Mouse (Mus musculus) intestine, postnatal 0 days (tissue): ENCODE data around the gene Cdk12. TPM values are rescaled to one million over a fixed set of nuclear protein-coding genes. Genes with fewer than 3 reads are reported as not detected.
A peak's percentile ranks its signal among the peaks of the same experiment; 100 is the strongest.

Source experiments
- ATAC-seq: fragments of 200-750 bp; cut with Nextera tagmentation; 2 replicates; pipeline ENCODE4 v1.8.0; 2017; ENCODE audit warnings: mild to moderate bottlenecking, moderate TSS enrichment, moderate library complexity
- H3K27ac ChIP-seq: fragments of 300-500 bp; sonication (generic); 2 replicates; pipeline ENCODE4 v1.5.1; 2014; ENCODE audit warnings: mild to moderate bottlenecking, low read depth, low read length, moderate library complexity
- H3K27me3 ChIP-seq: fragments of 300-500 bp; sonication (generic); replicated peaks from 2 replicates; pipeline ENCODE4 v1.6.1; 2014; ENCODE audit warnings: low read length, mixed read lengths; ENCODE audit not compliant: control insufficient read depth, insufficient read depth
- H3K36me3 ChIP-seq: fragments of 300-500 bp; sonication (generic); 2 replicates; pipeline ENCODE4 v1.6.1; 2014; ENCODE audit warnings: mild to moderate bottlenecking, moderate library complexity; ENCODE audit not compliant: control insufficient read depth, insufficient read depth
- H3K4me1 ChIP-seq: fragments of 300-500 bp; sonication (generic); replicated peaks from 2 replicates; pipeline ENCODE4 v1.6.1; 2014; ENCODE audit warnings: antibody characterized with exemption, low read length, mixed read lengths; ENCODE audit not compliant: control insufficient read depth, insufficient read depth
- H3K4me2 ChIP-seq: fragments of 300-500 bp; sonication (generic); replicated peaks from 2 replicates; pipeline ENCODE4 v1.6.1; 2014; ENCODE audit warnings: low read depth, mild to moderate bottlenecking, moderate library complexity
- H3K4me3 ChIP-seq: fragments of 300-500 bp; sonication (generic); 2 replicates; pipeline ENCODE4 v1.5.1; 2014; ENCODE audit warnings: low read depth, low read length
- H3K9ac ChIP-seq: fragments of 300-500 bp; sonication (generic); 2 replicates; pipeline ENCODE4 v1.6.1; 2014; ENCODE audit warnings: mild to moderate bottlenecking, low read depth, low read length
- H3K9me3 ChIP-seq: fragments of 300-500 bp; sonication (generic); 2 replicates; pipeline ENCODE4 v1.6.1; 2016; ENCODE audit warnings: mixed run types; ENCODE audit not compliant: control insufficient read depth
- CTCF ChIP-seq: sonication (generic); IDR thresholded peaks from 2 replicates; pipeline ENCODE4 v1.5.1; 2016; ENCODE audit warnings: low read depth, mild to moderate bottlenecking, control low read depth, antibody characterized with exemption, moderate library complexity
- WGBS: fragments of 180-500 bp; shearing (Covaris S2); extraction: QIAGEN DNeasy Blood & Tissue Kit; methylation state at CpG from one replicate; pipeline ENCODE4 v1.1.7; 2014; 5-methylcytosine and 5-hydroxymethylcytosine counted together
- polyA plus RNA-seq: library from polyadenylated mRNA; unstranded; fragments of >200 nt; fragmentation: Nextera tagmentation; extraction: Ambion mirVana; gene quantifications from 2 replicates; pipeline ENCODE4 v1.2.1, GENCODE M21; 2015

Gene Cdk12
- polyA plus RNA-seq, 1 experiment from 2014 or later, result 4.9 TPM

GRCm38 (mm10) chr11:98244415-98244814, 41.6 kb downstream of the Cdk12 start:
- H3K27me3 ChIP-seq, result no peaks in the 10 kb centered on the region
- no peaks in the 10 kb centered on the region for H3K9me3 ChIP-seq
- H3K36me3 ChIP-seq, result peaks cover 42% of the 10 kb centered on the region
- H3K4me1 ChIP-seq, result no peaks in the 10 kb centered on the region
- no peak for ATAC-seq
- H3K27ac ChIP-seq, result no peak overlapping the region
- WGBS, result 94% methylated on average over 3 of the region's 3 CpGs
- no peak overlapping the region for H3K4me3 ChIP-seq
- H3K4me2 ChIP-seq, result no peak overlapping the region
- no peak for TF ChIP-seq CTCF
- no peak overlapping the region for H3K9ac ChIP-seq

- TF ChIP-seq CTCF, result peak; percentile 48
- WGBS, result 74% methylated on average over 1 of the region's 1 CpGs
- Histone ChIP-seq H3K9ac (no peak overlapping the region), H3K4me3 (no peak overlapping the region), H3K27ac (no peak overlapping the region), H3K27me3 (no peaks in the 10 kb centered on the region), H3K9me3 (no peaks in the 10 kb centered on the region), H3K4me1 (no peaks in the 10 kb centered on the region), H3K4me2 (no peak overlapping the region), H3K36me3 (peaks cover 33% of the 10 kb centered on the region)
- ATAC-seq, result no peak
Measured at GRCm38 (mm10) chr11:98247325-98247724, 44.5 kb downstream of the Cdk12 start.

GRCm38 (mm10) chr11:98253807-98254206, 50.9 kb downstream of the Cdk12 start:
- Histone ChIP-seq H3K4me2 (no peak overlapping the region), H3K9ac (no peak overlapping the region), H3K27me3 (no peaks in the 10 kb centered on the region), H3K36me3 (peaks cover 9% of the 10 kb centered on the region; the same call in 1 of the 2 replicates), H3K9me3 (no peaks in the 10 kb centered on the region), H3K4me1 (no peaks in the 10 kb centered on the region), H3K27ac (no peak overlapping the region), H3K4me3 (no peak overlapping the region)
- ATAC-seq, result no peak
- no peak for TF ChIP-seq CTCF
- 89% methylated on average over 2 of the region's 2 CpGs for WGBS

- no peaks in the 10 kb centered on the region for H3K9me3 ChIP-seq
- H3K4me1 ChIP-seq, result no peaks in the 10 kb centered on the region
- no peaks in the 10 kb centered on the region for H3K27me3 ChIP-seq
- WGBS, result 83% methylated on average over 8 of the region's 8 CpGs
- H3K4me2 ChIP-seq, result no peak overlapping the region
- ATAC-seq, result no peak
- no peak overlapping the region for H3K4me3 ChIP-seq
- H3K9ac ChIP-seq, result no peak overlapping the region
- peaks cover 21% of the 10 kb centered on the region; the same call in 1 of the 2 replicates for H3K36me3 ChIP-seq
- no peak overlapping the region for H3K27ac ChIP-seq
- TF ChIP-seq CTCF, result no peak
Measured at GRCm38 (mm10) chr11:98260706-98261479, 58.0 kb downstream of the Cdk12 start.

GRCm38 (mm10) chr11:98265039-98265438, 62.2 kb downstream of the Cdk12 start:
- no peaks in the 10 kb centered on the region for H3K27me3 ChIP-seq
- WGBS, result 2% methylated on average over 2 of the region's 2 CpGs
- H3K27ac ChIP-seq, result no peak overlapping the region; the same call in 1 of the 2 replicates
- H3K4me2 ChIP-seq, result no peak overlapping the region
- peak; percentile 91 for TF ChIP-seq CTCF
- no peak overlapping the region for H3K4me3 ChIP-seq
- ATAC-seq, result no peak
- no peaks in the 10 kb centered on the region for H3K4me1 ChIP-seq
- peaks cover 60% of the 10 kb centered on the region for H3K36me3 ChIP-seq
- H3K9ac ChIP-seq, result no peak overlapping the region
- no peaks in the 10 kb centered on the region for H3K9me3 ChIP-seq

- WGBS, result 78% methylated on average over 5 of the region's 5 CpGs
- Histone ChIP-seq H3K36me3 (peaks cover 66% of the 10 kb centered on the region), H3K9me3 (no peaks in the 10 kb centered on the region), H3K4me2 (no peak overlapping the region), H3K27ac (no peak overlapping the region), H3K27me3 (no peaks in the 10 kb centered on the region), H3K4me1 (no peaks in the 10 kb centered on the region), H3K4me3 (no peak overlapping the region), H3K9ac (no peak overlapping the region; the same call in 1 of the 2 replicates)
- no peak for ATAC-seq
- no peak for TF ChIP-seq CTCF
Measured at GRCm38 (mm10) chr11:98265891-98266290, 63.0 kb downstream of the Cdk12 start.
